Mouse (Mus musculus): ENCODE data around the gene Cnrip1. TPM values are rescaled to one million over a fixed set of nuclear protein-coding genes. Genes with fewer than 3 reads are reported as not detected.

Cnrip1 gene
- 5.3 TPM for polyA plus RNA-seq (2014; fragmentation: Illumina TruSeq; extraction: RNeasy Lipid Tissue Mini Kit (QIAGEN cat#74804); ENCODE audit: low read depth, low replicate concordance)

DNA sequence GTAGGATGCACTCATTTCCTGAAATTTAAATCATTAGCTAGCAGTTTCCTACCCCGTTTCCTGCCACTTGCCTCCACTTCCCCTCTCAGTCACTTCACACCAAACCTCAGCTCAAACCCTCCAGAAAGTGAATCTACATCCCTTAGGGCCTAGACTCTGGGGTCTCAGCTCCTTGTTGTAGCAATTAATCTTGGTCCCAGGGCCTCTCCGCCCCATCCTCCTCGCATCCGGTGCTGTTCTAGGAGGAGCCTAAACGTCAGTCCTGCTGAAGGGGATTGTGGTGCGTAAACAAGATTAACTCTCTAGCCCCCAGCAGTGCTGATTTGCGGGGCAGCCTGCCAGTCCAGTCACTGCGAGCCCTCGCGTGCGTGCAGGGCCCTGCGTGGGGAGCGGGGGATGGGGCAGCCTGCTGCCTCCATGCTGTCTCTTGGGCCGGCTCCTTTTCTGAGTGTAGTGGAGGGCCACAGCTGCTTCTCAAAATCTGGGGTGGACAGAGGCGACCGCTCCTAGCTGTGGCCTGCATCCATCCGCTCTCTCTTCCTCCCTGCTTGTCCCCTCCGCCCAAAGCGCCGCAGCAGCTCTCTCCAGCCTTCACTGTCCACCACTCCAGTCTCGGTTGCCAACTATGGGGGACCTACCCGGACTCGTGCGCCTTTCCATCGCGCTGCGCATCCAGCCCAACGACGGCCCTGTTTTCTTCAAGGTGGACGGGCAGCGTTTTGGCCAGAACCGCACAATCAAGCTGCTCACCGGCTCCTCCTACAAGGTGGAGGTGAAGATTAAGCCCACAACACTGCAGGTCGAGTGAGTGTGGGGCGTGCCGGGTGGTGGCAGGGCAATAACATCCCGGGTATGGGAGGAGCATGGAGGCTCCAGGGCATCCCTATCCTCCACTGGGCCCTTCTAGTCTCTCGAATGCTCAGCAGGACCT is at the start of gene Cnrip1, which contains the start of gene Plek:
TSS of gene Cnrip1 (plus strand) at position 42 of the 931 bp plus-strand sequence.
TSS of gene Plek (minus strand) at position 837 of the 931 bp plus-strand sequence.

Other genes starting within 250 kb of the Cnrip1 start
- 0.41 TPM for gene Fbxo48, start 100.2 kb upstream of the Cnrip1 start, polyA plus RNA-seq (2014; fragmentation: Illumina TruSeq; extraction: RNeasy Lipid Tissue Mini Kit (QIAGEN cat#74804); ENCODE audit: low read depth, low replicate concordance)
- gene Plek, start 795 bp downstream of the Cnrip1 start, polyA plus RNA-seq (2014; fragmentation: Illumina TruSeq; extraction: RNeasy Lipid Tissue Mini Kit (QIAGEN cat#74804); ENCODE audit: low read depth, low replicate concordance), result 4.8 TPM
- gene Ppp3r1, start 107.7 kb downstream of the Cnrip1 start, polyA plus RNA-seq (2014; fragmentation: Illumina TruSeq; extraction: RNeasy Lipid Tissue Mini Kit (QIAGEN cat#74804); ENCODE audit: low read depth, low replicate concordance), result 89.2 TPM
- 16.2 TPM for gene Wdr92, start 130.5 kb downstream of the Cnrip1 start, polyA plus RNA-seq (2014; fragmentation: Illumina TruSeq; extraction: RNeasy Lipid Tissue Mini Kit (QIAGEN cat#74804); ENCODE audit: low read depth, low replicate concordance)
- 34.7 TPM for gene Pno1, start 160.0 kb downstream of the Cnrip1 start, polyA plus RNA-seq (2014; fragmentation: Illumina TruSeq; extraction: RNeasy Lipid Tissue Mini Kit (QIAGEN cat#74804); ENCODE audit: low read depth, low replicate concordance)
- 77.2 TPM for gene C1d, start 206.0 kb downstream of the Cnrip1 start, polyA plus RNA-seq (2014; fragmentation: Illumina TruSeq; extraction: RNeasy Lipid Tissue Mini Kit (QIAGEN cat#74804); ENCODE audit: low read depth, low replicate concordance)